Mouse (Mus musculus) c-Kit-positive CD71-negative TER-119-negative erythroid progenitor cells, embryonic 14.5 days (primary cell): Measurements from ENCODE around the gene Zfp235.
A peak's percentile ranks its signal among the peaks of the same experiment; 100 is the strongest.

Experiments
- DNase-seq: peaks from one replicate; pipeline ENCODE4 v3.0.0-alpha.2; 2013; ENCODE audit warnings: low read depth

Zfp235 gene

DNA sequence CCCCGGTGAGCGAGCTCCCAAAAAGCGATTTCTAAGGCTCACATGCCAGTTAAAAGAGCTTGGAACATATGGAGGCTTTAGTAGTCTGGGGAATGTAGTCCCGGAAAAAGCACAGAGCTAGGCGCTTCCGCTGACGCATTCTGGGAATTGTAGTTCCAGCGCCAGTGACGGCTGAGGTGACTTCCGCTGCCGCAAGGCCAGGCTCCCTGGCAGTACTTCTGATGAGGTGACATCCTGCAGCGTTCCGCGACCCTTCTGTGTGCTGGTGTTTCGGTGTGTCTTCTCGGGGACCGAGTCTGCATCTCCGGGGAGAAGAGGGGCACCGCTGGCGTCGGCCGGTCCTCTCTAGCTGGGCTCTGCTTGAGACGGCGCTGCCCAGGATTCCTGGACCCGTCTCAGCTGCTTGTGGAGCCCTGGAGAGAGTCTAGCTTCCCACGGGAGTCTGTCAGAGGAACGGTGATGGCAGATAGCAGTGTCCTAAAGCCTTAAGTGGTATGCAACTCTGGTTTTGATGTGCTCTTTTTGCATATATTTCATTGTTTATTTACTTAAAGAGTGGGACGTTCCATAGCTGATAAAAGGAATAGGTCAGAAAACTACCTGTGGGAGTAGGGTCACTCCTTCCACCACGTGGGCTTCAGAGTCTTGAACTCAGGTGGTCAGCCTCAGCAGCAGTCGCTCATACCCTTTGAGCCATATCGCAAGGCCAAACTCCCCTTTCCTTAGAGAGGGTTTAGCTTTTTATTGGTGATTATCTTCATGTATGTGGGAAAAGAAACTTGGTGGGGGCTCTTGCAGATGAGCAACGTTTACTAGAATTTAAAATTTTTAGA, at the start of gene Zfp235:
Gene Zfp235 (plus strand): TSS at position 174 of the 833 bp plus-strand sequence.
- DNase-seq: peak; percentile 73

GRCm38 (mm10) chr7:24086871-24087270, 47.1 kb upstream of the Zfp235 start:
- no peak for DNase-seq

DNA sequence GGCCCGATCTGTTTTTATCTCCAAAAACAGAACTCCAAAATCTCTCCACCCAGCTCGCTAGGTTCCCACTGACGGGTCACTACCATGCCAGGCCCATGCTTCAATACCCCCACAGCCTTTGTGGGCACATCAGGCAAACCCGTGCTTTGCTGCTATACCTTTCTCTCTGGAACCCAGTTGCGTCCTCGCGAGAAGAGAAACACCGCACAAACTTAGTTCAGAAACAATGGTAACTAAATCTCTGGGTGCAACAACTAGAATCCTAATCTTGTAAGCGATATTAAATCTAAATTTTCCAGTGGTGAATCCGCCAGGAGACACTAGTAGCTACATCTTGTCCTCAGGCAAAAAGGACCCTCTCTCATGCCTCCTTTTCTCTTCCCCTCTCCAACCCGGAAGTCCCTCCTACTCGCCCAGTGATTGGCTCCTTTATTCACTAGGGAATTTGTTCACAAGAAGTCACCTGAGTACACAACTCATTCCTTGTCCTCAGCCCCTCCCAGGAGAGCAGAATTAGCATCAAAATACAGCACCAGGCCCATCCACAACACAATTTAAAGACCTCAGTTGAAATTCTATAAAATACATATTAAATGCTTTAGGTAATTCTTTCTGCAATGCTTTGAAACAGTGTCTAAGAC, 46.4 kb upstream of the Zfp235 start:
- no peak for DNase-seq

DNA sequence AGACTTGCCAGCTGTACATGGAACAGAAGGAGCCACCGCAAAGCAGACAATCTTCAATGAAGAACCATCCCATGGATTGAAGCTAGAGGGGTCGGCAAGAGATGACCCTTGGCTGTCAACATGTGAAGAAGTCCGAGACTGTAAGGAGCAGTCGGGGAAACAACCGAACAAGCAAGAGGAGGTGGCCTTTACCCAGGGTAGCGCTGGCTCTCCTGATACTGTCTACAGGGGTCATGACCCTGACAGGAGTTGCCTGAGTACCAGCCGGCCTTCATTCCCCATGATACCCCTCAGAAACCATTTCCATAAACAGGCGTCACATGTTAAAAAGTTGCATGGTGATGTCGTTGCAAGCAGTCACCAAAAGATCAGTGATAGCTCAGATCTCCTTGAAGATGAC, 29.6 kb upstream of the Zfp235 start:
- no peak for DNase-seq

DNA sequence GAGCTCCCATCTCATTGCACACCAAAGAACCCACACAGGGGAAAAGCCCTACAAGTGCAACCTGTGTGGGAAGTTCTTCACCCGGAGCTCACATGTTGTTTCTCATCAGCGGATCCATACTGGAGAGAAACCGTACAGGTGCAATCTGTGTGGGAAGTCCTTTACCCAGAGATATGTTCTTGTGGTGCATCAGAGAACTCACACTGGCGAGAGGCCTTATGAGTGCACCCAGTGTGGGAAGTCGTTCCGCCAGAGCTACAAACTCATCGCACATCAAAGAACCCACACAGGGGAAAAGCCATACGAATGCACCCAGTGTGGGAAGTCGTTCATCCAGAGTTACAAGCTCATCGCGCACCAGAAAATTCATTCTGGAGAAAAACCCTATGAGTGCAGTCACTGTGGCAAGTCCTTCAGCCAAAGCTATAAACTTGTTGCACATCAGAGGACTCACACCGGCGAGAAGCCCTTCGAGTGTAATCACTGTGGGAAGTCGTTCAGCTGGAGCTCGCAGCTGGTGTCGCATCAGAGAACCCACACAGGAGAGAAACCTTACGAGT, 28.7 kb upstream of the Zfp235 start:
- no peak for DNase-seq

DNA sequence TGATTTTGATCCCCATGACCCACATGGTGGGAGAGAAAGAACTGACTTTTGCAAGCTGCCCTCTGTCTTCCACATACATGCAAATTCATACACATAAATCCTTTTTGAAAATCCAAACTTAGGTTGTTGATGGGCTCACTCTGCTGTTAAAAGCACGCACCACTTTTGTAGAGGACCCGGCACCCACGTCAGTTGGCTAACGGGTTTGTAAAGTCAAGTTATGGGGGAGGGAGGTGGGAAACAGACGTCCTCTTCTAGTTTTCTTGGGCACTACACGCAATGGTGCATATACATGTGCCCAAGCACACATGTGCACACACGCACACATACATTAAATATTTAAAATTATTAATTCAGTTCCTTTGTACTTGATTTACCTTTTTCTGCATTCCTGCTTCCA, 23.1 kb upstream of the Zfp235 start:
- no peak for DNase-seq

DNA sequence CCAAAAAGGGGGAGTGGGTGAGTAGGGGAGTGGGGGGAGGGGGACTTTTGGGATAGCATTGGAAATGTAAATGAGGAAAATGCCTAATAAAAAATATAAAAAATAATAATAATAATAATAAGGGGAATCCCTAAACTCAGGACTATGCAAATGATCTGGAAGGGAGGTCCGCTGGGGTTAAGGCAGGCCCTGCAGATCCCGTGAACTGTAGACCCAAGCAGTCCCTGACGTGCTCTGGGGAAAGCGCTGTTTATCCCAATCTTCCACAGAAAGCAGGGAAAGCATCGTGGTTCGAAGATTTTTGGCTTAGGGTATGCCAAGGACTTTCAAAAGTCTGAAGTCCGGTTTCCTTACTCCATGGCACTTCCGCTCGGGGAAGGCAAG, 22.2 kb upstream of the Zfp235 start:
- DNase-seq: no peak

DNA sequence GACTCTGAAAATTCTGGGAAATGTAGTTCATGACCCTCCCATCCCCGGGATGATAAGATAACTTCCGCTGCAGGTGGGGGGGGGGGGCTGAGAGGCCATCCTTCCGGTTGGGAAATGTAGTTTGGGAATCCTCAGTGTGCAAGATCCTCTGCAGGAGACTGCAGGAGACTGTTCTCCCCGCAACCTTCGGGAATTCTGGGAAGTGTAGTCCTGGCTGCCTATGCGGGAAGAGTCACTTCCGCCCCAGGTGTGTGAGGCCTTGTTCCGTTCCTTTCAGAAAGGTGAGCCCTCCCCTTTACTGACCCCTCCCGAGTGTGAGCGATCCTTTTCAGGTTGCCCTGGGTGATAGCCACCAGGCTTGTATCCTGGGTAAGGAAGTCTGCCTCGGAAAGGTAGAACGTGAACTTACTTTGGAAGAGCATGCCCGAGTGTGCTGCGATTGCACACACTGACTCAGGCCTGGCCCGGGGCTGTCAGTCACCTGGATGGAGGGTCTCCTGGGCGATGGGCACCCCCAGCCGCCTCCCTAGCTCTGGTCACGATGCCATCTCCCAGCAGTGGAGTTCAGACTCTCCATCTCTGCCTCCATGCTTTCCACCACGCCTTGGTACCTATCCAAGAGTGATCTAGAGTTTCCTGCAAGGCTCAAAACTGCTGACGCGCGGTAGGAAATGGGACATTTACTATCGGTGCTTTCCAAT, 21.7 kb upstream of the Zfp235 start, which contains the start of gene Zfp112:
Gene Zfp112 (plus strand): TSS at position 159 of the 701 bp plus-strand sequence.
- no peak for DNase-seq

DNA sequence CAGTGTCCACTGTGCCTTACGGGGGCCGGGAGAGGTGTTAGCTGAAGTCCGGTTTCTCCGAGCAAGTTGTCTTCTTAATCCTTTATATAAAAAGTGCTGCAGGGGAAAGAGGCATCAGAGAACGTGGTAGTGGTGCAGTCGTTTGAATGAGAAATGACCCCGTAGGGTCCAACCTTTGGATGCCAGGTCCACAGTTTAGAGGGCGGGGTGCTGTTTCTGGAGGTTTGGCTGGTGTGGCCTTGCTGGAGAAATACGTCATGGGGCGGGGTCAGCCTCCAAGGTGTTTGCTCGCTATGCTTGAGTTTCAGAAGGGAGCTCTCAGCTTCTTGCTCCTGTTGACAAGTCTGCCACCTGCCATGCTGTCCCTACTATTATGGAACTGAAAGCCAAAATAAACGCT, 21.0 kb upstream of the Zfp235 start:
- no peak for DNase-seq

GRCm38 (mm10) chr7:24116655-24117054, 17.3 kb upstream of the Zfp235 start:
- no peak for DNase-seq

- no peak for DNase-seq
These were observed 459 bp upstream of the Zfp235 start for GRCm38 (mm10) chr7:24133425-24133995.

DNA sequence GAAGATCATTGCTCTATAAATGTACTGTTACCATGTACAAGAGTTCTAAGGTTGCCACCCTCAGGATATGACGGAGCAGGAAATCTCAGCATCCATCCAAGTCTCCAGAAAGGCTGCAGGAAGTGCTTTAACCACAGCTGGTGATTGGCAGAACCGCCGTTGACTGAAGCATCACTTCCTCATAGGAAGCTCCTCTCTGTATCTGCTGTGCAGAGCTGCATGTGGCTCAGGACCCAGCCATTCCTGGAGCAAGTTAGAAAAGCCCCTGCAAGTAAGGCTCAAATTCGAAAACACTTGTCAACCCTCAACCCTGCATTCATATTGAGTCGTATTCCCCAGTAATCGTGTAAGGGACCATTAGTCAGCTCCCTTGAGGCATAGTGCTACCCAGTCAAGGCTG, 8.6 kb downstream of the Zfp235 start:
- DNase-seq: no peak

DNA sequence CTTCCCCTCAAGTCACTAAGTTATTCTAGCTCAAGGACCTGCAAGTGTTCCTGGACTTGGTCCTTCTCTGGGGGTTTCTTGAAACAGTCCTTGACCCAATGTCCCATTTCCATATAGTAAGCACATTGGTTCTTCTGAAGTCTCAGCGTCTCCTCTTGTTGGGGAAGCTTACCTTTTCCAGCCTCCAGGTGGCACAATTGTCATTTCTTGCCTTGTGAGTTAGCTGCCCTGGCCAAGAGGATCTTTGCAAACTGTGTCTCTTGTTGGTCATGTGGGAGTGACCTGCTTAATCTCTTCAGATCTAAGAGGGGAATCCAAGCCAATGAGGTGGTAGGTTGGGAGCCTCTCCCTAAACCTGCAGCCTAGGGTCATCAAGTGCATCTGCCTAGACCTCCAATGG, 19.3 kb downstream of the Zfp235 start:
- peak; percentile 43 for DNase-seq

DNA sequence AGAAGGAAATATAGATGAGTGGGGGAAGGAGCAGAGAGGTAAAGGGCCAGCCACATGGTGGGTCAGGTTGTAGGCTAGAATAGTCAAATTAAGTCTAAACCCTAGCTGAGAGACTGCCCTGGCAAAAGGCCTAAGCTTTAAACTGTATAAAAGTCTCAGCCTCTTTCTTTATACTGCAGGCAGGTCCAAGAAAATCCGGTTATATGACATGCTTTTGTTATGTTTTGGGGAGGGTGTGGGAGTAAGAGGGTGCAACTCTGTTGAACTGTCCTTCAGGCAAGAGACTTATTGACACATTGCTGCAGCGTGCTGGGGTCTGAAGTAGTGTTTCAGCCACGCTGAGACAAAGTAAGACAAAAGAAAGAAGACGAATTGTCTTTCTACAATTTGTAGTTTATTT, 38.2 kb downstream of the Zfp235 start:
- no peak for DNase-seq

- DNase-seq: peak; percentile 26
These were observed 40.8 kb downstream of the Zfp235 start, which contains the start of gene Zfp114 for GRCm38 (mm10) chr7:24174618-24175336. TSS of gene Zfp114 (plus strand) at chr7:24175060.

DNA sequence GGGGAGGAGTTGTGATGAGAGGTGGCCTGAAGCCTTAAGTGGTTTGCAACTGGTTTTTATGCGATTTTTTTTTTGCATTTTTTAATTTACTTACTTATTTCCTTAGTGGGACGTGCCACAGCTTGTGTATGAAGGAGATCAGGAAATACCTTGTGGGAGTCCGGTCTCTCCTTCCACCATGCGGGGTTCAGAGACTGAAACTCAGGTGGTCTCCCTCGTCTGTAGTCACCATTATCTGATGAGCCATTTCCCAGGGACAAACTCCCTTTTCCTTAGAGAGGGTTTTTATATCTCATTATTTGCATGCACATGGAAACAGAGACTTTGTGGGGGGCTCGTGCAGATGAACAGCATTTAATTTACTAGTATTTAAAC, 41.4 kb downstream of the Zfp235 start:
- DNase-seq: no peak

DNA sequence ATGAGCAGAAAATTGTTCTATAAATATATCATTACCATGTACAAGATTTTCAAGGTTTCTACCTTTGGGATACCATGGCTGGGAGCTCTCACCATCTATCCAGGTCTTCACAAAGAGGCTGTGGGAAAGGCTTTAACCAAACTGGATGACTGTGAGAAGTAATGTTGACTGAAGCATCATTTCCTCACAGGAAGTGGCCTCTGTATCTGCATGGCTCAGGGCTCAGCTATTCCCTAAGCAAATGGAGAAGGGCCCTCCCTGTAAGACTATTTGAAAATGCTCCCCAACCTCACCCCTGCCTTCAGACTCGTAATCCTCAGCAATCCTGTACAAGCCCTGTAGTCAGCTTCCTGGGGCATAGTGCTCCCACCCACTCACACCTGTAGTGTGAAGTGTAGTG, 53.6 kb downstream of the Zfp235 start:
- DNase-seq: no peak

- DNase-seq: no peak
These were observed 55.1 kb downstream of the Zfp235 start for GRCm38 (mm10) chr7:24188901-24189570.

GRCm38 (mm10) chr7:24189571-24189944, 55.6 kb downstream of the Zfp235 start:
- DNase-seq: no peak

- DNase-seq: no peak
These were observed 57.4 kb downstream of the Zfp235 start for GRCm38 (mm10) chr7:24191361-24191760.
